Comparison of ENCODE assay signal across 13 mouse cellular contexts in genomic region chr16:31034051-31034450, GRCm38 (mm10). TPM values are rescaled to one million over a fixed set of nuclear protein-coding genes. Genes with fewer than 3 reads are reported as not detected.
DNase-seq lines count a peak whose midpoint lies in the region; ATAC-seq lines count a peak whose summit lies in the region.
"Had no signal": no experiment of that assay in that cellular context is flagged by ENCODE, and none has a peak within 500 bp of the region (broad histone marks: within the 10 kb centered on the region; RNA-seq: fewer than 3 reads in every experiment).

No protein-coding gene starts in this region.

- no peaks in the 10 kb centered on the region for H3K27me3 ChIP-seq in hindbrain, embryonic 10.5 days (ENCODE audit: insufficient read depth, poor library complexity, severe bottlenecking)
- H3K27me3 ChIP-seq in hindbrain, embryonic 14.5 days (ENCODE audit: control insufficient read depth, insufficient read depth, low read length) = no peaks in the 10 kb centered on the region
- no peaks in the 10 kb centered on the region for H3K27me3 ChIP-seq in forebrain, embryonic 13.5 days
- H3K27me3 ChIP-seq in midbrain, embryonic 14.5 days (ENCODE audit: control insufficient read depth, insufficient read depth, low read length) = no peaks in the 10 kb centered on the region
- H3K27me3 ChIP-seq: kidney, embryonic 15.5 days; stomach, embryonic 15.5 days had no signal

- H3K4me1 ChIP-seq in hindbrain, embryonic 10.5 days (replicated peaks) = peaks cover 43% of the 10 kb centered on the region
- H3K4me1 ChIP-seq in hindbrain, embryonic 14.5 days (replicated peaks; ENCODE audit: control insufficient read depth, insufficient read depth, low read length) = 0 out of 2 replicates have a peak, but pooled peaks cover 6% of the 10 kb centered on the region
- H3K4me1 ChIP-seq in forebrain, embryonic 13.5 days = peaks cover 30% of the 10 kb centered on the region
- H3K4me1 ChIP-seq in midbrain, embryonic 14.5 days (ENCODE audit: control insufficient read depth, insufficient read depth, low read length) = peaks cover 9% of the 10 kb centered on the region
- H3K4me1 ChIP-seq: stomach, embryonic 15.5 days had no signal

- no peaks in the 10 kb centered on the region for H3K9me3 ChIP-seq in hindbrain, embryonic 10.5 days
- no peaks in the 10 kb centered on the region for H3K9me3 ChIP-seq in hindbrain, embryonic 14.5 days (ENCODE audit: control insufficient read depth, low read length)
- H3K9me3 ChIP-seq in forebrain, embryonic 13.5 days (replicated peaks) = no peaks in the 10 kb centered on the region
- H3K9me3 ChIP-seq in midbrain, embryonic 14.5 days (ENCODE audit: control insufficient read depth, low read length) = no peaks in the 10 kb centered on the region
- H3K9me3 ChIP-seq: kidney, embryonic 15.5 days; stomach, embryonic 15.5 days had no signal

- H3K4me3 ChIP-seq in hindbrain, embryonic 10.5 days = no peak overlapping the region
- H3K4me3 ChIP-seq in hindbrain, embryonic 14.5 days (replicated peaks; ENCODE audit: low read length) = no peak overlapping the region
- no peak overlapping the region for H3K4me3 ChIP-seq in forebrain, embryonic 13.5 days
- H3K4me3 ChIP-seq in midbrain, embryonic 14.5 days (replicated peaks; ENCODE audit: low read depth, low read length) = no peak overlapping the region
- H3K4me3 ChIP-seq: erythroblast, embryonic 14.5 days; kidney, embryonic 15.5 days; stomach, embryonic 15.5 days had no signal

- H3K4me2 ChIP-seq in hindbrain, embryonic 14.5 days (replicated peaks) = no peak overlapping the region
- H3K4me2 ChIP-seq in forebrain, embryonic 13.5 days = no peak overlapping the region
- no peak overlapping the region for H3K4me2 ChIP-seq in midbrain, embryonic 14.5 days (ENCODE audit: low read length)
- H3K4me2 ChIP-seq: kidney, embryonic 15.5 days; stomach, embryonic 15.5 days had no signal

- no peak for ATAC-seq in hindbrain, embryonic 14.5 days (ENCODE audit: low FRiP score)
- no peak for ATAC-seq in forebrain, embryonic 13.5 days
- no peak for ATAC-seq in midbrain, embryonic 14.5 days (ENCODE audit: low FRiP score, low TSS enrichment)
- ATAC-seq: liver, postnatal 0 days had no signal

- no peak overlapping the region for H3K9ac ChIP-seq in hindbrain, embryonic 14.5 days
- no peak overlapping the region for H3K9ac ChIP-seq in forebrain, embryonic 13.5 days
- no peak overlapping the region for H3K9ac ChIP-seq in midbrain, embryonic 14.5 days (replicated peaks; ENCODE audit: low read length)
- H3K9ac ChIP-seq: kidney, embryonic 15.5 days; liver, postnatal 0 days; stomach, embryonic 15.5 days had no signal

- DNase-seq in hindbrain, embryonic 10.5 days (ENCODE audit: low spot score) = peak; percentile 50
- no peak for DNase-seq in hindbrain, embryonic 14.5 days (ENCODE audit: low spot score)
- DNase-seq in embryo, embryonic 10.5 days (ENCODE audit: low spot score) = peak; percentile 60
- peak; percentile 40 for DNase-seq in midbrain, embryonic 14.5 days
- DNase-seq in spleen, postnatal 4 days (ENCODE audit: low spot score in 2 of 2) = no peak
- no peak for DNase-seq in B cell, adult 2 months
- DNase-seq: adrenal gland, adult 8-10 months; liver, postnatal 0 days; lung, postnatal 4 days had no signal

- WGBS in hindbrain, embryonic 10.5 days = 28% methylated on average over 3 of the region's 3 CpGs
- 9% methylated on average over 3 of the region's 3 CpGs for WGBS in hindbrain, embryonic 14.5 days
- WGBS in forebrain, embryonic 13.5 days = 2% methylated on average over 3 of the region's 3 CpGs
- WGBS in midbrain, embryonic 14.5 days = 4% methylated on average over 3 of the region's 3 CpGs

- no peaks in the 10 kb centered on the region for H3K36me3 ChIP-seq in hindbrain, embryonic 10.5 days
- no peaks in the 10 kb centered on the region for H3K36me3 ChIP-seq in hindbrain, embryonic 14.5 days (replicated peaks; ENCODE audit: control insufficient read depth, insufficient read depth)
- H3K36me3 ChIP-seq in forebrain, embryonic 13.5 days (ENCODE audit: poor library complexity, severe bottlenecking) = no peaks in the 10 kb centered on the region; the same call in 1 of the 2 replicates
- no peaks in the 10 kb centered on the region for H3K36me3 ChIP-seq in midbrain, embryonic 14.5 days (ENCODE audit: control insufficient read depth, insufficient read depth, low read length)
- H3K36me3 ChIP-seq: stomach, embryonic 15.5 days had no signal

- H3K27ac ChIP-seq in hindbrain, embryonic 10.5 days = peak overlapping the region; percentile 84
- H3K27ac ChIP-seq in hindbrain, embryonic 14.5 days = no peak overlapping the region
- H3K27ac ChIP-seq in forebrain, embryonic 13.5 days = 0 out of 2 replicates have a peak overlapping the region, but pooled peaks have one; percentile 7
- H3K27ac ChIP-seq in midbrain, embryonic 14.5 days (replicated peaks; ENCODE audit: low read depth, low read length) = 0 out of 2 replicates have a peak overlapping the region, but pooled peaks have one; percentile 26
- H3K27ac ChIP-seq: stomach, embryonic 15.5 days had no signal

RNA-seq across cellular contexts. Expression of gene Xxylt1, which starts 47.2 kb away (rescaled TPM):
- 12.1 and 15.1 TPM in 2 replicates for polyA plus RNA-seq in hindbrain, embryonic 10.5 days (2016; fragmentation: Nextera tagmentation; extraction: Ambion mirVana)
- 18.1 and 21.7 TPM in 2 replicates for polyA plus RNA-seq in hindbrain, embryonic 14.5 days (2014; fragmentation: Nextera tagmentation; extraction: Ambion mirVana)
- polyA plus RNA-seq in forebrain, embryonic 13.5 days (2015; fragmentation: Nextera tagmentation; extraction: Ambion mirVana) = 7.3 and 7.5 TPM in 2 replicates
- polyA plus RNA-seq in midbrain, embryonic 14.5 days (2014; fragmentation: Nextera tagmentation; extraction: Ambion mirVana) = 13.3 and 14.4 TPM in 2 replicates

Comparison
In these comparisons a context has a peak if more than half of its experiments do, and no peak if none do; other contexts are left out.
1. DNase-seq: peak in hindbrain, embryonic 10.5 days (single experiment), embryo, embryonic 10.5 days (single experiment) and midbrain, embryonic 14.5 days (single experiment); none in hindbrain, embryonic 14.5 days (single experiment), spleen, postnatal 4 days (0 of 2) and B cell, adult 2 months (0 of 2).